Mouse (Mus musculus): ENCODE measurements at regions not wholly inside any gene's neighbourhood (a gene's known extent, or its start where the extent isn't known, plus 50 kb on each side); places are given as distances from the start of the nearest gene placed in this dataset.

GRCm38 (mm10) chr4:152920261-152920660 is 442.6 kb upstream of the Kcnab2 start:
- TF ChIP-seq CTCF (IDR thresholded peaks at IDR 0.05), result no peak
- DNase-seq (ENCODE audit: low read depth, low spot score) (no peak), ATAC-seq (no peak)
- no peaks in the 10 kb centered on the region for H3K27me3 ChIP-seq
- ChIA-PET CTCF (no interaction called here), POLR2A (interaction anchor here (0.6 kb wide), 2 partner anchors 1210 to 1722 kb away, joined by 3 to 4 read pairs; no protein-coding TSS in a partner anchor)
- in situ Hi-C loops (cut with MboI; ENCODE audit: low pct_unique_long_range_greater_than_20kb), result no loop called here

DNA sequence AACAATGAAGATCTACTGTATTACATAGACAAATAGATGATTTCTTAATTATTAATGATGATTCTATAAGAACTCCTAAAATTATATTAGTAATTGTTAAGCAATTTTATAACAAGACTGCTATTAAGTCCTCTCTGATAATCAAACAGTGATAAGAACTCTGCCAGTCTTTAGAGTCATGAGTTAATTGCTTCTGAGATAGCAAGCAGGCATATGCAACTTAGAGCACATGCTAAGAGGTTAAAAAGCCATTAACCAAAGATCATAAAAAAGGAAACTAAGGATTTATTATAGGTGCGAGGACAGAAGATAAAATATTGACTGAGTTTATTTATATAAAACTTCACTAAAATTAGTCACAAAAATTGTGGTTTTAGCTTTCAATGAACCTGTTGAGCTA is 442.2 kb upstream of the Kcnab2 start:
- POLR2A ChIA-PET, result interaction anchor here (0.6 kb wide), 2 partner anchors 1210 to 1723 kb away, joined by 3 to 4 read pairs; no protein-coding TSS in a partner anchor
- TF ChIP-seq CTCF (IDR thresholded peaks at IDR 0.05), result no peak
- CTCF ChIA-PET, result no interaction called here
- in situ Hi-C loops (cut with MboI; ENCODE audit: low pct_unique_long_range_greater_than_20kb), result no loop called here
- no peaks in the 10 kb centered on the region for H3K27me3 ChIP-seq
- no peak for ATAC-seq
- DNase-seq (ENCODE audit: low read depth, low spot score), result no peak

DNA sequence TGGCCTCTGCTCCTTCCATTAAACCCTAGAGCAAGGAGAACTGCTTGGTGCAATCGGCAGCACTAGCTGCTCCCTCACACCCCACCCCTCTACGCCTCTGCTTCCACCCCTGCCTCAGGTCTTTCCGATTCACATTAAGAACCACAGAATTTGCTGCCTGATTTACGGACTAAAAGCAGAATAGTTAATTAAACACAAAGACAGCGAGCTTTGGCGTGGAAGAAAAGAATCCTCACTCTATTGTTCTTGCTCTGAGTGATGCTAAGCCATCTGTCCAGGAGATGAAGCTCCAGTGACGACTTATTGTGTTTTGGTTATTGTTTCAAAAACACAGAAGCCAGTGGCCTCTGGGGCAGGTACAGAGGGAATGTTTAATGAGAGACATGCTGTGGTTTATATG is 438.9 kb upstream of the Kcnab2 start:
- in situ Hi-C loops (cut with MboI; ENCODE audit: low pct_unique_long_range_greater_than_20kb), result no loop called here
- ChIA-PET CTCF (no interaction called here), POLR2A (no interaction called here)
- no peak for TF ChIP-seq CTCF (IDR thresholded peaks at IDR 0.05)
- H3K27me3 ChIP-seq, result no peaks in the 10 kb centered on the region
- no peak for ATAC-seq
- DNase-seq (ENCODE audit: low read depth, low spot score), result no peak

- in situ Hi-C loops (cut with MboI; ENCODE audit: low pct_unique_long_range_greater_than_20kb), result no loop called here
- no peak for DNase-seq (ENCODE audit: low read depth, low spot score)
- no peak for TF ChIP-seq CTCF (IDR thresholded peaks at IDR 0.05)
- no peaks in the 10 kb centered on the region for H3K27me3 ChIP-seq
- ChIA-PET POLR2A (no interaction called here), CTCF (no interaction called here)
- no peak for ATAC-seq
Observed at GRCm38 (mm10) chr4:152913497-152913896, 435.8 kb upstream of the Kcnab2 start.

- POLR2A ChIA-PET, result no interaction called here
- ATAC-seq (no peak), DNase-seq (ENCODE audit: low read depth, low spot score) (no peak)
- TF ChIP-seq CTCF (IDR thresholded peaks at IDR 0.05), result no peak
- H3K27me3 ChIP-seq, result no peaks in the 10 kb centered on the region
- CTCF ChIA-PET, result no interaction called here
- in situ Hi-C loops (cut with MboI; ENCODE audit: low pct_unique_long_range_greater_than_20kb), result no loop called here
Observed at GRCm38 (mm10) chr4:152912846-152913245, 435.2 kb upstream of the Kcnab2 start.

GRCm38 (mm10) chr4:152908235-152908634 is 430.6 kb upstream of the Kcnab2 start:
- POLR2A ChIA-PET, result no interaction called here
- in situ Hi-C loops (cut with MboI; ENCODE audit: low pct_unique_long_range_greater_than_20kb), result no loop called here
- CTCF ChIA-PET, result no interaction called here
- no peak for TF ChIP-seq CTCF (IDR thresholded peaks at IDR 0.05)
- ATAC-seq (no peak), DNase-seq (ENCODE audit: low read depth, low spot score) (no peak)
- no peaks in the 10 kb centered on the region for H3K27me3 ChIP-seq

DNA sequence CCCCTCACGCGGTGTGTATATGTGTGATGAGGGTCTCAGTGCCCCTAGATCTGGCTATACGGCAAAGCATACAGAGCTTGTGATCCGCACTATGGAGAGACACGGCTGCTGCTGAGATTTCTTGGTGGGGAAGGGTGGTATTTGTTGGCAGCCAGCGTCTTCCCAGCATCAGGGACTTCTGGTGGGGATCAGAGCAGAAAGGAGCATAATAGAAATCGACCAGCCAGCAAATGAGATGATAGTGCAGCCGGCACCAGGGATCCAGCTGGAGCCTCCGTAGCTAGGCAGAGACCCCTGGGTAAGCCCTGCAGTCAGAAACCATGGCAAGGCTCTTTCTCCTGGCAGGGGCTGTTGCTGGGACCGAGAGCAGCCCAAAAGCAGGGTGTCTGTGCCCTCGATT is 425.2 kb upstream of the Kcnab2 start:
- ChIA-PET POLR2A (no interaction called here), CTCF (no interaction called here)
- ATAC-seq, result no peak
- no peak for DNase-seq (ENCODE audit: low read depth, low spot score)
- no peak for TF ChIP-seq CTCF (IDR thresholded peaks at IDR 0.05)
- no peaks in the 10 kb centered on the region for H3K27me3 ChIP-seq
- in situ Hi-C loops (cut with MboI; ENCODE audit: low pct_unique_long_range_greater_than_20kb), result no loop called here

- CTCF ChIA-PET, result interaction anchor here (0.7 kb wide), 1 partner anchor 11 kb away, joined by 3 read pairs; no protein-coding TSS in a partner anchor
- no peak for ATAC-seq
Observed at GRCm38 (mm10) chr4:152900049-152900448, 422.4 kb upstream of the Kcnab2 start.

DNA sequence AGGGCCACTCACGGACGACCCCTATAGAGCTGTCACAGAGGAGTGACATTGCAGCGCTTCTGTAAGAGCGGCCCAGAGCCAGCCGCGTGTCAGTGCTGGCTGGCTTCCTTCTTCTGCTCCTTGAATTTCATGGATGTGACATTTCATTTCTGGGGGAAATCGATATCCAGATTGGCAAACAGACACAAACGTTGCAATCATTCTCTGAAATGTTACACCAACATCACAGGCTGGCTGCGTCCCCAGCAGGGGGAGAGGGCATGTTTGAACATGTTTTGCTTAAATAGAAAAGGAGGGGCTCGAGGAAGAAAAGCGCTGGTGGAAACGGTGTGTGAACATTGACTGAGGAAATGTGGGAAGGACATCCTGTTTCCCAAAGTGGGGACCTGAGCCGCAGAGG is 417.4 kb upstream of the Kcnab2 start:
- DNase-seq (ENCODE audit: low read depth, low spot score) (no peak), ATAC-seq (no peak)
- H3K27me3 ChIP-seq, result no peaks in the 10 kb centered on the region
- no peak for TF ChIP-seq CTCF (IDR thresholded peaks at IDR 0.05)
- CTCF ChIA-PET, result no interaction called here
- POLR2A ChIA-PET, result no interaction called here
- in situ Hi-C loops (cut with MboI; ENCODE audit: low pct_unique_long_range_greater_than_20kb), result loop anchor here (25.0 kb wide), 1 partner anchor 592 kb away; the partner anchor contains the start of gene Ajap1

More at GRCm38 (mm10) chr4:152900049-152900448, 422.4 kb upstream of the Kcnab2 start:
- no peak for DNase-seq (ENCODE audit: low read depth, low spot score)
- in situ Hi-C loops (cut with MboI; ENCODE audit: low pct_unique_long_range_greater_than_20kb), result no loop called here
- POLR2A ChIA-PET, result no interaction called here
- H3K27me3 ChIP-seq, result no peaks in the 10 kb centered on the region
- no peak for TF ChIP-seq CTCF (IDR thresholded peaks at IDR 0.05)

DNA sequence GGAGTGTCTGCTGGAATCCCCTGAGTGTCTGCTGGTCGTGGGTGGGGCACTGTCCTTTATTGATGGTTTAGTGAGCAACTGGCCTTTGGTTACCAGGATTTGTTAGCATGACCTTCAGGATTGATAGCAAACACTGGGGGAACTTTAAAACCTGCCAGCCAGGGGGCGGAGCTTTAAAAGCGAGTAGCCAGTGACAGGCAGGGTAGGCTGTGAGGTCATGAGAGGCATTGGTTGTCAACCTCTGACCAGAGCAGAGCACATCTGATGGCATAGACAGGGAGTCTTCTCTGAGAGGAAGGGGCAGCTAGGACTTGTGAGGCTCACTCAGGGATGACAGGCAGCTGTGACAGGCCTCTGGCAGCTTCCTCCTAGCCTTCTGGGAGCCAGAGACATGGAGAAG is 415.3 kb upstream of the Kcnab2 start:
- in situ Hi-C loops (cut with MboI; ENCODE audit: low pct_unique_long_range_greater_than_20kb), result loop anchor here (25.0 kb wide), 1 partner anchor 594 kb away; the partner anchor contains the start of gene Ajap1
- DNase-seq (ENCODE audit: low read depth, low spot score) (no peak), ATAC-seq (no peak)
- CTCF ChIA-PET, result no interaction called here
- no peak for TF ChIP-seq CTCF (IDR thresholded peaks at IDR 0.05)
- H3K27me3 ChIP-seq, result no peaks in the 10 kb centered on the region
- POLR2A ChIA-PET, result no interaction called here

DNA sequence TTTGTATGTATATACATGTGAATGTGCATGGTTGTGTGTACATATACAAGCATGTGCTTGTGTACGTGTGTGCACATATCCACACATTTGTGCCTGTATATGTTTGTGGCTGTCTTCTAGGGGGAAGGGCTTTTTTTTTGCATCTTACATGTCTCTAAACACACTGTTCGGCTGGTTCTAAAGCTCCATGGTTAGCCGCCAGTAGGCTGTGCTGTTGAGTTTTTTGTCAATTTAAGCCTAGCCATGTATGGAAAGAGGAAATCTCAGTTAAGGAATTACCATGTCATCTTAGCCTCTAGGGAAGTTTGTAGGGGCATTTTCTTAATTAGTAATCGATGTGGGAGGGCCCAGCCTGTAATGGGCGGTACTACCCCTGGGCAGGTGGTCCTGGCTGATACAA is 411.5 kb upstream of the Kcnab2 start:
- DNase-seq (ENCODE audit: low read depth, low spot score) (no peak), ATAC-seq (no peak)
- CTCF ChIA-PET, result interaction anchor here (0.8 kb wide), 1 partner anchor 10 kb away, joined by 3 read pairs; no protein-coding TSS in a partner anchor
- in situ Hi-C loops (cut with MboI; ENCODE audit: low pct_unique_long_range_greater_than_20kb), result loop anchor here (25.0 kb wide), 1 partner anchor 598 kb away; the partner anchor contains the start of gene Ajap1
- no peak for TF ChIP-seq CTCF (IDR thresholded peaks at IDR 0.05)
- H3K27me3 ChIP-seq, result no peaks in the 10 kb centered on the region
- POLR2A ChIA-PET, result no interaction called here

DNA sequence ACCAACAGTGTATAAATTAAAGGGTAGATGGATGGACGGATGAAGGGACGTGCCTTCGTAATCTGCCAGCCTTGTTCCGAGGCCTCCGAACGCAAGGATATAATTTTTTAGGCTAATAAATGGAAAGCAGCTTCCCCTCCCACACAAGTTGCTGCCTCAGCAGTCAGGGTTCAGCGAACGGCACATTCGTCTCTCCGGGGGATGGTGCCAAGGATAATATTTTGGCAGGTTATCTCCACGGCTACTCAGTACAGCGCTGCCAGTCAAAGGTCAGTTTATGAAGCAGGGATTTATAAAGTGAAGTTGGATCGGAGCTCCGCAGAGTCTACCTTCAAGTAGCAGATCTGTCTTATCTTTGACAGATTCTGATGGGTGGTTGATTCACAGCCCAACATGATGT is 410.6 kb upstream of the Kcnab2 start:
- in situ Hi-C loops (cut with MboI; ENCODE audit: low pct_unique_long_range_greater_than_20kb), result loop anchor here (25.0 kb wide), 1 partner anchor 599 kb away; the partner anchor contains the start of gene Ajap1
- CTCF ChIA-PET, result interaction anchor here (1.2 kb wide), 1 partner anchor 17 kb away, joined by 3 read pairs; no protein-coding TSS in a partner anchor
- ATAC-seq (no peak), DNase-seq (ENCODE audit: low read depth, low spot score) (no peak)
- TF ChIP-seq CTCF (IDR thresholded peaks at IDR 0.05), result no peak
- no peaks in the 10 kb centered on the region for H3K27me3 ChIP-seq
- POLR2A ChIA-PET, result no interaction called here
